Mouse (Mus musculus) spleen, adult 2 months (tissue): ENCODE measurements around the gene Snx21. TPM values are rescaled to one million over a fixed set of nuclear protein-coding genes. Genes with fewer than 3 reads are reported as not detected.

Experiments
- DNase-seq, 2 experiments: peaks; one replicate each; pipeline versions ENCODE4 v3.0.0 to v3.0.0-alpha.2; 2012 to 2021; ENCODE audit warnings: low spot score in 2 of 2, low read depth in 1 of 2
- H3K27ac ChIP-seq: fragments of 200-500 bp; 2 replicates; pipeline ENCODE4 v1.5.1; 2012; ENCODE audit warnings: low read length, inconsistent platforms; ENCODE audit not compliant: insufficient read depth
- H3K27me3 ChIP-seq: fragments of 200-500 bp; 2 replicates; pipeline ENCODE4 v1.6.1; 2012; ENCODE audit warnings: mild to moderate bottlenecking, moderate library complexity, low read length, inconsistent platforms; ENCODE audit not compliant: control insufficient read depth, insufficient read depth
- H3K36me3 ChIP-seq: fragments of 200-500 bp; 2 replicates; pipeline ENCODE4 v1.6.1; 2012; ENCODE audit warnings: mild to moderate bottlenecking, low read length, inconsistent platforms; ENCODE audit not compliant: control insufficient read depth, insufficient read depth
- H3K4me1 ChIP-seq: fragments of 200-500 bp; 2 replicates; pipeline ENCODE4 v1.6.1; 2011; ENCODE audit warnings: inconsistent platforms; ENCODE audit not compliant: control insufficient read depth, insufficient read depth, insufficient read length
- H3K4me3 ChIP-seq: fragments of 200-500 bp; 2 replicates; pipeline ENCODE4 v1.5.1; 2011; ENCODE audit warnings: mild to moderate bottlenecking, inconsistent platforms; ENCODE audit not compliant: insufficient read depth, insufficient read length; ENCODE audit errors: extremely low read depth
- CTCF ChIP-seq: fragments of 200-500 bp; IDR thresholded peaks from 2 replicates; pipeline ENCODE4 v1.5.1; 2011; ENCODE audit warnings: mild to moderate bottlenecking, inconsistent platforms; ENCODE audit not compliant: insufficient read depth, insufficient read length, insufficient replicate concordance; ENCODE audit errors: extremely low read depth
- POLR2A ChIP-seq: fragments of 200-500 bp; IDR thresholded peaks from 2 replicates; pipeline ENCODE4 v1.6.1; 2011; ENCODE audit warnings: low read depth, low read length, inconsistent platforms
- WGBS: fragments of 180-500 bp; shearing (Covaris S2); methylation state at CpG from one replicate; pipeline ENCODE4 v1.1.7; 2018; 5-methylcytosine and 5-hydroxymethylcytosine counted together
- polyA plus RNA-seq: library from polyadenylated mRNA; depleted of rRNA; stranded (reverse); fragments of >200 nt; gene quantifications from 2 replicates; pipeline ENCODE4 v1.2.3, GENCODE M21; 2012

Snx21 gene
- polyA plus RNA-seq, 1 experiment, result 9.5 TPM

DNA sequence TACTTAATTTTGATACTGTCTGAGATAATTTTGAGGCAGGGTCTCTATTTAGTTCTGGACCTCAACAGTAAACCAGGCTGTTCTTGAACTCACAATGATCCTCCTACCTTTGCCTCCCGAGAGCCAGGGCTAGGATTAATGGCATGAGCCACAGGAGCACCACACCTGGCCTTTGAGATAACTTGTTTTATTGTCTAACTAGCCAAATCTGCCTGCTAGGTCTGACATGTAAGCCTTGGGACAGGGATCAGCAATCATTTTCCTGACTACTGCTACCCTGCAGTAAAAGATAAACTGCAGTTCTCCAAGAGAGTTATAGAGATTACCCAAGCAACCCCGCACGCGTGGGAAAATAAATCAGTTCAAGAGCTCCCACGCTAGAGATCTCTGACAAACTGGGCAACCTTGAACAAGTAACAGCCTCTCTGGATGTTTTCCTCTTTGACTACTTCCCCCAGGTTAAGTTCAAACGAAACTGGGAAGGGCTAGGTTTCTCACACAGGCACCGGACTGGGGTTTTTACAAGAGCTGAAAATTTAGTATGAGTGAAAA is 678 bp upstream of the Snx21 start:
- Histone ChIP-seq H3K4me1 (peaks cover 7% of the 10 kb centered on the region; the same call in 1 of the 2 replicates), H3K27ac (no peak overlapping the region), H3K36me3 (no peaks in the 10 kb centered on the region), H3K27me3 (no peaks in the 10 kb centered on the region), H3K4me3 (peak overlapping the region; percentile 85)
- no peak for DNase-seq
- TF ChIP-seq POLR2A, result no peak
- TF ChIP-seq CTCF, result no peak
- 15% methylated on average over 7 of the region's 7 CpGs for WGBS

DNA sequence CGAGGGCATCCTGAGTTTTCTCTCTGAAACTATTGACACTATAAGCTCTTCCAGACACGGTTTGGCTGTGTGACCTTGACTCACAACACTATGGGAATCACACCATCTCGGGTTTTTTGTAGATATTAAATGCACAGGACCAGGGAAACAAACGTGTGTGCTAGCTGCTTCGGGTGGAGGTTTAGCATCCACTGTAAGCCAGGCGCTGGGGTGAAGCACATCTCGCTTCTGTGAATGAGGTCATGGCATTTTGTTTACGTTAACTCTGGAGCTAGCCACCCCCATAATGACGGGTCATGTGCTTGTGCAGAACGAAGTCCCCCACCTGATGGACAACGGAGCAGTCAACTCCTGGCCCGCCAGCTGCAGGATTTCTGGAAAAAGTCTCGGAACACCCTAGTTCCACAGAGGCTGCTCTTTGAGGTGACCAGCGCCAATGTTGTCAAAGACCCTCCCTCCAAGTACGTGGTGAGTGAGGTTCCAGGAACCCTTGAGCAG is 814 bp downstream of the Snx21 start:
- no peak for TF ChIP-seq POLR2A
- TF ChIP-seq CTCF, result no peak
- no peak for DNase-seq
- H3K4me1 ChIP-seq, result peaks cover 7% of the 10 kb centered on the region; the same call in 1 of the 2 replicates
- H3K4me3 ChIP-seq, result peak overlapping the region; percentile 85; the same call in 1 of the 2 replicates
- WGBS, result 27% methylated on average over 15 of the region's 15 CpGs
- H3K27me3 ChIP-seq, result no peaks in the 10 kb centered on the region
- peaks cover 1% of the 10 kb centered on the region; the same call in 1 of the 2 replicates for H3K36me3 ChIP-seq
- peak overlapping the region; percentile 65; the same call in 1 of the 2 replicates for H3K27ac ChIP-seq

- Histone ChIP-seq H3K4me3 (no peak overlapping the region), H3K36me3 (peaks cover 6% of the 10 kb centered on the region), H3K27ac (no peak overlapping the region), H3K27me3 (no peaks in the 10 kb centered on the region), H3K4me1 (peaks cover 7% of the 10 kb centered on the region; the same call in 1 of the 2 replicates)
- no peak for TF ChIP-seq POLR2A
- TF ChIP-seq CTCF, result no peak
- no peak for DNase-seq
- WGBS, result 72% methylated on average over 3 of the region's 3 CpGs
These were observed 1.4 kb downstream of the Snx21 start for GRCm38 (mm10) chr2:164787032-164787431.

- Histone ChIP-seq H3K4me3 (no peak overlapping the region), H3K4me1 (peaks cover 7% of the 10 kb centered on the region; the same call in 1 of the 2 replicates), H3K27me3 (no peaks in the 10 kb centered on the region), H3K27ac (no peak overlapping the region), H3K36me3 (peaks cover 13% of the 10 kb centered on the region)
- no peak for DNase-seq
- no peak for TF ChIP-seq CTCF
- no peak for TF ChIP-seq POLR2A
- 85% methylated on average over 10 of the region's 10 CpGs for WGBS
These were observed 2.2 kb downstream of the Snx21 start for GRCm38 (mm10) chr2:164787779-164788178.

- H3K27ac ChIP-seq, result no peak overlapping the region
- WGBS, result 84% methylated on average over 4 of the region's 4 CpGs
- TF ChIP-seq POLR2A, result no peak
- no peak for TF ChIP-seq CTCF
- peaks cover 13% of the 10 kb centered on the region for H3K36me3 ChIP-seq
- no peak overlapping the region for H3K4me3 ChIP-seq
- no peaks in the 10 kb centered on the region for H3K27me3 ChIP-seq
- DNase-seq, result no peak
- H3K4me1 ChIP-seq, result peaks cover 7% of the 10 kb centered on the region; the same call in 1 of the 2 replicates
These were observed 2.8 kb downstream of the Snx21 start for GRCm38 (mm10) chr2:164788411-164788810.

DNA sequence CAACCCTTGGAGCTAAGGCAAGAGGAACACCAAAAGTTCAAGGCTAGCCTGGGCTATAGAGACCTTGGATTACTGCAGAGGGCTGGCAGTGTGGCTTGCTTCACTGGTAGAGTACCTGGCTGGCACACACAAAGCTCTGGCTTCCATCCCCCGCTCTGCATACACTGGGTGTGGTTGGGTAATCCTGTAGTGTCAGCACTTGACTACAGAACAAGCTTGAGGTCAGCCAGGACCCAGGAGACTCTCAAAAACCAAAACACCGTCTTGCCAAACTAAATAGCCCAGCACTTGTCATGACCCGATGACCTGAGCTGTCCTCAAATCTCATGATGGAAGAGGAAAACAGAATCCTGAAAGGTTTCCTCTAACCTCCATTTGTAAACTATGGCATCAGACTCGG is 4.8 kb downstream of the Snx21 start:
- Histone ChIP-seq H3K27me3 (no peaks in the 10 kb centered on the region), H3K27ac (no peak overlapping the region), H3K4me3 (no peak overlapping the region), H3K4me1 (peaks cover 5% of the 10 kb centered on the region; the same call in 1 of the 2 replicates), H3K36me3 (peaks cover 21% of the 10 kb centered on the region)
- no peak for DNase-seq
- 90% methylated on average over 4 of the region's 4 CpGs for WGBS
- TF ChIP-seq POLR2A, result no peak

- no peaks in the 10 kb centered on the region for H3K4me1 ChIP-seq
- no peak overlapping the region for H3K27ac ChIP-seq
- no peak for DNase-seq
- peaks cover 29% of the 10 kb centered on the region for H3K36me3 ChIP-seq
- 94% methylated on average over 18 of the region's 18 CpGs for WGBS
- no peak for TF ChIP-seq POLR2A
- TF ChIP-seq CTCF, result no peak
- no peaks in the 10 kb centered on the region for H3K27me3 ChIP-seq
- H3K4me3 ChIP-seq, result no peak overlapping the region
These were observed 6.2 kb downstream of the Snx21 start for GRCm38 (mm10) chr2:164791841-164792261.
